Mouse (Mus musculus): Measurements from ENCODE around the gene Mill2.

DNA sequence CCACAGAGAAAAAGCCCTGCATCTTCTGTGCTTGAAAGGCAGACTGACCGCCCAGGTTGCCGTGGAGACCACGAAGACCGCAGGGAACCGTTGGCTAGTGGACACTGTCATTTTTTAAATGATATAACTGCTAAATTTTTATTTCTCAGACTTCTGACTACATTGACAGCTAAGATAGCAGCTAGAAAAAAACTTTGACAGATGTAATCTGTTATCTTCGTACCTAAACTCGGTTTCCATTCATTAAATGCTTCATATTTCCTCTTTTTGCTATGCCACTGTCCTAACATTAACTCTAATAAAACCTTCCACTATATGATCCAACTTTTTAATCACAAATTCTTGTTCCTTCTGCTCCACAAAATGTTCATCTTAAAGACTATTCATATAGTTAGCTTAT, 10.2 kb upstream of the Mill2 start:
- TF ChIP-seq POLR2A (IDR thresholded peaks at IDR 0.05; ENCODE audit: control insufficient read depth, low read depth, low read length) (no peak), CTCF (IDR thresholded peaks at IDR 0.05; ENCODE audit: control insufficient read depth, insufficient read depth, insufficient replicate concordance, low read depth, low read length) (no peak)
